Mouse (Mus musculus): ENCODE results near the gene Serpina10. TPM values are rescaled to one million over a fixed set of nuclear protein-coding genes. Genes with fewer than 3 reads are reported as not detected.

The Serpina10 gene
- polyA plus RNA-seq, 1 experiment from 2014 or later = not detected

- Histone ChIP-seq H3K27ac (ENCODE audit: low read length) (no peak overlapping the region), H3K27me3 (ENCODE audit: control insufficient read depth, insufficient read depth, low read length) (no peaks in the 10 kb centered on the region), H3K9me3 (replicated peaks; ENCODE audit: control insufficient read depth, low read length) (no peaks in the 10 kb centered on the region), H3K4me3 (ENCODE audit: low read length) (no peak overlapping the region), H3K9ac (ENCODE audit: low read length) (no peak overlapping the region), H3K4me1 (ENCODE audit: control insufficient read depth, insufficient read depth, low read length) (no peaks in the 10 kb centered on the region), H3K4me2 (ENCODE audit: low read depth, low read length) (no peak overlapping the region), H3K36me3 (ENCODE audit: control insufficient read depth, insufficient read depth) (no peaks in the 10 kb centered on the region)
- no peak for ATAC-seq (replicated peaks; ENCODE audit: extremely low read depth, insufficient read depth, low FRiP score)
- 77% methylated on average over 5 of the region's 5 CpGs for whole genome bisulfite sequencing
These were observed 28.8 kb upstream of the Serpina10 start for GRCm38 (mm10) chr12:103660076-103660475.

- 75% methylated on average over 2 of the region's 2 CpGs for WGBS
- no peaks in the 10 kb centered on the region for H3K9me3 ChIP-seq (replicated peaks; ENCODE audit: control insufficient read depth, low read length)
- H3K4me1 ChIP-seq (ENCODE audit: control insufficient read depth, insufficient read depth, low read length) = no peaks in the 10 kb centered on the region
- no peak overlapping the region for H3K4me3 ChIP-seq (ENCODE audit: low read length)
- ATAC-seq (replicated peaks; ENCODE audit: extremely low read depth, insufficient read depth, low FRiP score) = no peak
- no peaks in the 10 kb centered on the region for H3K27me3 ChIP-seq (ENCODE audit: control insufficient read depth, insufficient read depth, low read length)
- no peak overlapping the region for H3K4me2 ChIP-seq (ENCODE audit: low read depth, low read length)
- H3K9ac ChIP-seq (ENCODE audit: low read length) = no peak overlapping the region
- no peak overlapping the region for H3K27ac ChIP-seq (ENCODE audit: low read length)
- H3K36me3 ChIP-seq (ENCODE audit: control insufficient read depth, insufficient read depth) = no peaks in the 10 kb centered on the region
These were observed 27.9 kb upstream of the Serpina10 start for GRCm38 (mm10) chr12:103659171-103659570.

DNA sequence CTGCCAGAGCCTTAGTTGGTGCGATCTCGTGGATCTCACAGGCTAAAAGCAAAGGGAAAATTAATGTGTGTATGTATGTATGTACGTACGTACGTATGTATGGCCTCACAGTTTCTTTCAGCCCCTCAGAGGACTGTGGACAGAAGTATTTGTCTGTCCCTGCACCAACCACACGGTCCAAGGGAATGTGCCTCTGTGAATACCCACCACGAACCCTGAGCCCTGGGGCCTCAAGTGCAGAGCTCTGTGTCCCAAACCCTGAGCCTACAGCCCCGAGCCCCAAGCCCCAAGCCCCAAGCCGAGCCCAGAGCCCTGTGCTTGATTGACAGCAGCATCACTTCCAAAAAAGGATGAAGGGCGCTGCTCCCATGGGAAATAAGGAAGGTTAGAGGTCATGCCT is 26.7 kb upstream of the Serpina10 start:
- H3K9ac ChIP-seq (ENCODE audit: low read length) = no peak overlapping the region
- WGBS = 73% methylated on average over 10 of the region's 10 CpGs
- no peaks in the 10 kb centered on the region for H3K27me3 ChIP-seq (ENCODE audit: control insufficient read depth, insufficient read depth, low read length)
- no peak overlapping the region for H3K27ac ChIP-seq (ENCODE audit: low read length)
- H3K4me2 ChIP-seq (ENCODE audit: low read depth, low read length) = no peak overlapping the region
- no peak overlapping the region for H3K4me3 ChIP-seq (ENCODE audit: low read length)
- no peaks in the 10 kb centered on the region for H3K4me1 ChIP-seq (ENCODE audit: control insufficient read depth, insufficient read depth, low read length)
- H3K36me3 ChIP-seq (ENCODE audit: control insufficient read depth, insufficient read depth) = no peaks in the 10 kb centered on the region
- H3K9me3 ChIP-seq (replicated peaks; ENCODE audit: control insufficient read depth, low read length) = no peaks in the 10 kb centered on the region
- ATAC-seq (replicated peaks; ENCODE audit: extremely low read depth, insufficient read depth, low FRiP score) = no peak

- H3K27me3 ChIP-seq (ENCODE audit: control insufficient read depth, insufficient read depth, low read length) = no peaks in the 10 kb centered on the region
- ATAC-seq (replicated peaks; ENCODE audit: extremely low read depth, insufficient read depth, low FRiP score) = no peak
- no peaks in the 10 kb centered on the region for H3K36me3 ChIP-seq (ENCODE audit: control insufficient read depth, insufficient read depth)
- H3K9ac ChIP-seq (ENCODE audit: low read length) = no peak within 1 kb of the TSS
- H3K4me3 ChIP-seq (ENCODE audit: low read length) = no peak within 1 kb of the TSS
- H3K9me3 ChIP-seq (replicated peaks; ENCODE audit: control insufficient read depth, low read length) = no peaks in the 10 kb centered on the region
- H3K27ac ChIP-seq (ENCODE audit: low read length) = no peak within 1 kb of the TSS
- H3K4me2 ChIP-seq (ENCODE audit: low read depth, low read length) = no peak within 1 kb of the TSS
- WGBS = 67% methylated on average over 9 of the region's 9 CpGs
- no peaks in the 10 kb centered on the region for H3K4me1 ChIP-seq (ENCODE audit: control insufficient read depth, insufficient read depth, low read length)
These were observed 25.8 kb upstream of the Serpina10 start, which contains the start of gene Serpina6 for GRCm38 (mm10) chr12:103656848-103657626. Serpina6 (minus strand) TSS chr12:103657212.

DNA sequence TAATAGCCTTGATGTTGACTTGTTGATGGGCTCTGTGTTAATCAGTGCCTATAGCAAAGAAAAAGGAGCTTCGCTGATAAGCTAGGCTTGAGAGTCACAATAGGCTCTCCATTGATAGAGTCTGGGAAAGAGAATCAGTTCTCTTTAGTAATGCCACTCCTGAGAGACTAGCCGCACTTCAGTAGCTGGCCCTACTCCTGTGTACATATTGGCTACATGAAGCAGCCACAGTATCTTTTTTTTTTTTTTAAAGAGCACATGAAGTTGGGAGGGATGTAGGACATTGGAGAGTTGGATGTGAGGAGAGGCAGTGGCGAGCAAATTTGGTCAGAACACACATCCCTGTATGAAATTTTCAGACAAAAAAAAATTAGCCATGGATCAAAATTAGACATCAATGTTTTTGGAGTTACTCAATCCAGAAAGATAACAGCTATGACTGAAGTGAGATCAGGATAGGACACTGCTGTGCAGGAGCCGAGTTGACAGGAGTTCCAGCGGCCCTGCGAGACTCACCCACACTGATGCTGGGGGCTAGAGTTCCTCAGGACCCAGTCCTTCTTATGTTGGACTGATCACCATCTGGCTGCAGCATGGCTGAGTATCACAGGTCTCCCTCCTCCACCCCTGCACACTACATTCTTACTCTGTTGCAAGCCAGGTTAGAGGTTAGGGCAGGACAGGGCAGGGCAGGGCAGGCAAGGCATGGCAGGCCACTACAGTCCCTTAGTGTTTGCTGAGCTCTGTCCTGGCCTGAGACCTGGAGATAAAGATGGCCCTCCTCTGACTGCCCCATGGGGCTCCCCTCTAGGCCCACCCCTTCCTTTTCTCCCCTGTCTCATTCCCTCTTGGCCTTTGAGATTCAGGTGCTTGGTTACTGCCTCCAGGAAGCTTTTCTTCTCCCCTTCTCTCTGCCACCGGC is 24.1 kb upstream of the Serpina10 start:
- no peak overlapping the region for H3K9ac ChIP-seq (ENCODE audit: low read length)
- 69% methylated on average over 7 of the region's 7 CpGs for WGBS
- H3K4me1 ChIP-seq (ENCODE audit: control insufficient read depth, insufficient read depth, low read length) = no peaks in the 10 kb centered on the region
- H3K4me3 ChIP-seq (ENCODE audit: low read length) = no peak overlapping the region
- H3K36me3 ChIP-seq (ENCODE audit: control insufficient read depth, insufficient read depth) = no peaks in the 10 kb centered on the region
- ATAC-seq (replicated peaks; ENCODE audit: extremely low read depth, insufficient read depth, low FRiP score) = no peak; the same call in 1 of the 2 replicates
- H3K9me3 ChIP-seq (replicated peaks; ENCODE audit: control insufficient read depth, low read length) = no peaks in the 10 kb centered on the region
- H3K27ac ChIP-seq (ENCODE audit: low read length) = no peak overlapping the region
- H3K27me3 ChIP-seq (ENCODE audit: control insufficient read depth, insufficient read depth, low read length) = no peaks in the 10 kb centered on the region
- no peak overlapping the region for H3K4me2 ChIP-seq (ENCODE audit: low read depth, low read length)

DNA sequence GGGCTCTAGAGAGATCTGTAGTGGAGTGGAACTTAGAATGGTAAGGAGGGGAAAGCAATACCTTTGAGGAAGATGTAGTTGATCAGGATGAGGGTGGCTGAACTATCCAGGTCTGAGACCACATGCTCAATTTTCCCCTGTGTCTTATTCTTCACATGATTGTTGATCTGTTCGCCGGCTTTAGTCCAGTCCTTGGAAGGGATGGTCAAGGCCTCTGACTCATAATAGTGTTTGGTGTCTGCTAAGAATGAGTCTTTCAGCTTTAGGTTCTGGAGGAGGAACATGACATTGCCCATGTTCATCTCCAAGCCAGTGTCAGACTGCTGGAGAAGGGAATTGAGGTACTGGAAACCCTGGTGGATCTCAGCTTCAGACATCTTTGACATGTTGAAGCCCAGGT is 22.6 kb upstream of the Serpina10 start:
- Histone ChIP-seq H3K4me3 (ENCODE audit: low read length) (no peak overlapping the region), H3K36me3 (ENCODE audit: control insufficient read depth, insufficient read depth) (no peaks in the 10 kb centered on the region), H3K4me2 (ENCODE audit: low read depth, low read length) (no peak overlapping the region), H3K9me3 (replicated peaks; ENCODE audit: control insufficient read depth, low read length) (no peaks in the 10 kb centered on the region), H3K9ac (ENCODE audit: low read length) (no peak overlapping the region), H3K4me1 (ENCODE audit: control insufficient read depth, insufficient read depth, low read length) (no peaks in the 10 kb centered on the region), H3K27me3 (ENCODE audit: control insufficient read depth, insufficient read depth, low read length) (no peaks in the 10 kb centered on the region), H3K27ac (ENCODE audit: low read length) (no peak overlapping the region)
- ATAC-seq (replicated peaks; ENCODE audit: extremely low read depth, insufficient read depth, low FRiP score) = no peak
- 87% methylated on average over 2 of the region's 2 CpGs for WGBS

DNA sequence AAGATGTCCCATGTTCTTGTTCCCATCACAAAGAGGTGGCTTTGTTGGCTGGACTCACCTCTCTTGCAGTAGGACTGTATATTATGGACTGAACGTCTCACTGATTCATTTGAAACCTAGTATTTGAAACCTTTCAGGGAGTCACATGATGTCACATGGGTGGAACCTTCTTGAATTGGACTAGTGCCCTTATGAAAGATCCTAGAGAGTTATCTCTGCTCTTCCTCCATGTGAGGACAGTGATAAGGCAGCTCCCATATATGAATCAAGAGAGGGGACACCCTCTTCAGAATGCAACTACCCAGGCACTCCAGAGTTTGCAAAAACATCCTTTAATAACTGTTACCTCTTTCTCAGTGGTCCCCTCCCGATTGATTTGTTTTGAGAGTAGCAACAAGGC is 15.1 kb upstream of the Serpina10 start:
- no peaks in the 10 kb centered on the region for H3K9me3 ChIP-seq (replicated peaks; ENCODE audit: control insufficient read depth, low read length)
- H3K27me3 ChIP-seq (ENCODE audit: control insufficient read depth, insufficient read depth, low read length) = no peaks in the 10 kb centered on the region
- no peaks in the 10 kb centered on the region for H3K4me1 ChIP-seq (ENCODE audit: control insufficient read depth, insufficient read depth, low read length)
- no peak for ATAC-seq (replicated peaks; ENCODE audit: extremely low read depth, insufficient read depth, low FRiP score)
- no peak overlapping the region for H3K4me2 ChIP-seq (ENCODE audit: low read depth, low read length)
- WGBS = 72% methylated on average over 2 of the region's 2 CpGs
- no peak overlapping the region for H3K9ac ChIP-seq (ENCODE audit: low read length)
- no peak overlapping the region for H3K27ac ChIP-seq (ENCODE audit: low read length)
- no peaks in the 10 kb centered on the region for H3K36me3 ChIP-seq (ENCODE audit: control insufficient read depth, insufficient read depth)
- H3K4me3 ChIP-seq (ENCODE audit: low read length) = no peak overlapping the region

DNA sequence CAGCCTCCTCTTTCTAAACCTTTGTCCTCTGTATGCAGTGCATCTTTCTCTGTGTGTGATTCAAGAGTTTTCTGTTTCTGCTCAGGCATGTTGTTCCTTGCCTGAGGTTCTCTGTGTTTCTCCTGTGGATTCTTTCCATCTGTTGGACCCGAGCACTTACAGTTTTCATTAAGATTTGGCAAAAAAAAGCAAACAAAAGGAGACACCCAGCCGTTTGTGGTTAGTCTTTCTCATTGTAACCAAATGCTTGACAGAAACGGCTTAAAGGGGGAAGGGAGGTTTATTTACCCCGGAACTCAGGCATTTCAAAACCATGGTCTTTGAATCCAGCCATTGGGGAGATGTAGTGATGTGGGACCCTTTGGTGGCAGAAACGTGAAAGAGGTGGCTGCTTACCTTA is 13.4 kb upstream of the Serpina10 start:
- no peak overlapping the region for H3K4me3 ChIP-seq (ENCODE audit: low read length)
- 30% methylated on average over 5 of the region's 5 CpGs for WGBS

GRCm38 (mm10) chr12:103643818-103644217 is 12.6 kb upstream of the Serpina10 start:
- ATAC-seq (replicated peaks; ENCODE audit: extremely low read depth, insufficient read depth, low FRiP score) = no peak

More for the DNA sequence above, 13.4 kb upstream of the Serpina10 start:
- no peaks in the 10 kb centered on the region for H3K9me3 ChIP-seq (replicated peaks; ENCODE audit: control insufficient read depth, low read length)
- ATAC-seq (replicated peaks; ENCODE audit: extremely low read depth, insufficient read depth, low FRiP score) = no peak
- no peaks in the 10 kb centered on the region for H3K27me3 ChIP-seq (ENCODE audit: control insufficient read depth, insufficient read depth, low read length)
- no peaks in the 10 kb centered on the region for H3K4me1 ChIP-seq (ENCODE audit: control insufficient read depth, insufficient read depth, low read length)
- H3K27ac ChIP-seq (ENCODE audit: low read length) = no peak overlapping the region
- no peak overlapping the region for H3K9ac ChIP-seq (ENCODE audit: low read length)
- H3K4me2 ChIP-seq (ENCODE audit: low read depth, low read length) = no peak overlapping the region
- no peaks in the 10 kb centered on the region for H3K36me3 ChIP-seq (ENCODE audit: control insufficient read depth, insufficient read depth)

More at GRCm38 (mm10) chr12:103643818-103644217, 12.6 kb upstream of the Serpina10 start:
- no peaks in the 10 kb centered on the region for H3K36me3 ChIP-seq (ENCODE audit: control insufficient read depth, insufficient read depth)
- no peak overlapping the region for H3K4me2 ChIP-seq (ENCODE audit: low read depth, low read length)
- no peak overlapping the region for H3K9ac ChIP-seq (ENCODE audit: low read length)
- H3K4me3 ChIP-seq (ENCODE audit: low read length) = no peak overlapping the region
- H3K9me3 ChIP-seq (replicated peaks; ENCODE audit: control insufficient read depth, low read length) = no peaks in the 10 kb centered on the region
- H3K27ac ChIP-seq (ENCODE audit: low read length) = no peak overlapping the region
- WGBS = 74% methylated on average over 3 of the region's 3 CpGs
- no peaks in the 10 kb centered on the region for H3K4me1 ChIP-seq (ENCODE audit: control insufficient read depth, insufficient read depth, low read length)
- no peaks in the 10 kb centered on the region for H3K27me3 ChIP-seq (ENCODE audit: control insufficient read depth, insufficient read depth, low read length)

All from heart, embryonic 16.5 days (tissue).